ENCODE assay signal across 19 mouse cellular contexts in genomic region chr10:40753036-40753435, GRCm38 (mm10).
DNase-seq lines count a peak whose midpoint lies in the region; ATAC-seq and TF ChIP-seq lines count a peak whose summit lies in the region.
"Had no signal": no experiment of that assay in that cellular context is flagged by ENCODE, and none has a peak within 500 bp of the region (broad histone marks: within the 10 kb centered on the region; RNA-seq: fewer than 3 reads in every experiment).

No protein-coding gene starts in this region.

- H3K9me3 ChIP-seq in forebrain, embryonic 15.5 days = no peaks in the 10 kb centered on the region
- H3K9me3 ChIP-seq: embryonic facial prominence, embryonic 13.5 days; heart, embryonic 13.5 days; limb, embryonic 13.5 days; liver, embryonic 15.5 days; stomach, embryonic 15.5 days had no signal

- WGBS in forebrain, embryonic 15.5 days = 70% methylated on average over 3 of the region's 3 CpGs

- no peak overlapping the region for H3K4me2 ChIP-seq in forebrain, embryonic 15.5 days (replicated peaks)
- H3K4me2 ChIP-seq: embryonic facial prominence, embryonic 13.5 days; heart, embryonic 13.5 days; hindbrain, embryonic 14.5 days; limb, embryonic 13.5 days; liver, embryonic 15.5 days; stomach, embryonic 15.5 days had no signal

- no peak overlapping the region for H3K4me3 ChIP-seq in layer of hippocampus, adult 2 months
- no peak overlapping the region for H3K4me3 ChIP-seq in forebrain, embryonic 15.5 days
- H3K4me3 ChIP-seq: embryonic facial prominence, embryonic 13.5 days; heart, embryonic 13.5 days; limb, embryonic 13.5 days; liver, embryonic 15.5 days; stomach, embryonic 15.5 days had no signal

- H3K36me3 ChIP-seq in forebrain, embryonic 15.5 days = no peaks in the 10 kb centered on the region
- H3K36me3 ChIP-seq: embryonic facial prominence, embryonic 13.5 days; heart, embryonic 13.5 days; limb, embryonic 13.5 days; liver, embryonic 15.5 days; stomach, embryonic 15.5 days had no signal

- no peak overlapping the region for H3K9ac ChIP-seq in forebrain, embryonic 15.5 days (replicated peaks)
- H3K9ac ChIP-seq: embryonic facial prominence, embryonic 13.5 days; heart, embryonic 13.5 days; hindbrain, embryonic 14.5 days; limb, embryonic 13.5 days; liver, embryonic 15.5 days; stomach, embryonic 15.5 days had no signal

- H3K27me3 ChIP-seq in forebrain, embryonic 15.5 days = no peaks in the 10 kb centered on the region
- H3K27me3 ChIP-seq: embryonic facial prominence, embryonic 13.5 days; heart, embryonic 13.5 days; limb, embryonic 13.5 days; liver, embryonic 15.5 days; stomach, embryonic 15.5 days had no signal

- TF ChIP-seq CTCF in layer of hippocampus, adult 2 months (conservative IDR thresholded peaks at IDR 0.05) = no peak

- H3K4me1 ChIP-seq in forebrain, embryonic 15.5 days = peaks cover 8% of the 10 kb centered on the region; the same call in 1 of the 2 replicates
- H3K4me1 ChIP-seq: liver, embryonic 15.5 days; stomach, embryonic 15.5 days had no signal

- H3K27ac ChIP-seq in layer of hippocampus, adult 2 months = peak overlapping the region; percentile 91
- H3K27ac ChIP-seq in forebrain, embryonic 15.5 days (replicated peaks) = no peak overlapping the region
- H3K27ac ChIP-seq: embryonic facial prominence, embryonic 13.5 days; heart, embryonic 13.5 days; hindbrain, embryonic 14.5 days; limb, embryonic 13.5 days; liver, embryonic 15.5 days; stomach, embryonic 15.5 days had no signal

- ATAC-seq in megakaryocyte-erythroid progenitor cell, adult 5-6 weeks (replicated peaks; ENCODE audit: low FRiP score, low TSS enrichment, poor library complexity, severe bottlenecking) = no peak
- ATAC-seq in forebrain, embryonic 15.5 days (replicated peaks) = no peak
- ATAC-seq: forebrain, embryonic 16.5 days; intestine, embryonic 16.5 days had no signal

- DNase-seq in layer of hippocampus, adult 2 months (ENCODE audit: low spot score in 2 of 2) = no peak
- DNase-seq in layer of hippocampus, adult 18-20 months (ENCODE audit: low spot score in 2 of 2) = no peak
- DNase-seq in MN1 (ENCODE audit: low spot score) = peak; percentile 53
- peak; percentile 77 for DNase-seq in brain, adult 2 months (ENCODE audit: low read depth, low spot score)
- peak; percentile 66 for DNase-seq in cerebellum, adult 9-11 months
- no peak for DNase-seq in adrenal gland, adult 2 months
- DNase-seq: adrenal gland, postnatal 10 days; midbrain, embryonic 14.5 days; thymus, adult 2 months had no signal

Comparison
In these comparisons a context has a peak if more than half of its experiments do, and no peak if none do; other contexts are left out.
1. DNase-seq: peak in MN1 (single experiment), brain, adult 2 months (single experiment) and cerebellum, adult 9-11 months (single experiment); none in layer of hippocampus, adult 2 months (0 of 2), layer of hippocampus, adult 18-20 months (0 of 2) and adrenal gland, adult 2 months (single experiment).